Mouse (Mus musculus) liver, embryonic 16.5 days (tissue): ENCODE results near the gene Dcdc2a. TPM values are rescaled to one million over a fixed set of nuclear protein-coding genes. Genes with fewer than 3 reads are reported as not detected.
A peak's percentile ranks its signal among the peaks of the same experiment; 100 is the strongest.

Source experiments
- ATAC-seq: fragments of 200-750 bp; cut with Nextera tagmentation; 2 replicates; pipeline ENCODE4 v1.8.0; 2017; ENCODE audit warnings: low read depth, mild to moderate bottlenecking, moderate number of reproducible peaks, moderate library complexity
- H3K27ac ChIP-seq: fragments of 300-500 bp; sonication (generic); 2 replicates; pipeline ENCODE4 v1.5.1; 2014; ENCODE audit warnings: mild to moderate bottlenecking, low read length
- H3K27me3 ChIP-seq: fragments of 300-500 bp; sonication (generic); 2 replicates; pipeline ENCODE4 v1.6.1; 2014; ENCODE audit warnings: low read depth, low read length, mixed read lengths; ENCODE audit not compliant: control insufficient read depth, insufficient read depth
- H3K36me3 ChIP-seq: fragments of 300-500 bp; sonication (generic); 2 replicates; pipeline ENCODE4 v1.6.1; 2014; ENCODE audit warnings: mild to moderate bottlenecking; ENCODE audit not compliant: control insufficient read depth, insufficient read depth
- H3K4me1 ChIP-seq: fragments of 300-500 bp; sonication (generic); 2 replicates; pipeline ENCODE4 v1.6.1; 2014; ENCODE audit warnings: low read depth, low read length, mixed read lengths; ENCODE audit not compliant: control insufficient read depth
- H3K4me2 ChIP-seq: fragments of 300-500 bp; sonication (generic); 2 replicates; pipeline ENCODE4 v1.6.1; 2014; ENCODE audit warnings: low read depth, low read length, mixed read lengths
- H3K4me3 ChIP-seq: fragments of 300-500 bp; sonication (generic); 2 replicates; pipeline ENCODE4 v1.5.1; 2014; ENCODE audit warnings: low read depth, mild to moderate bottlenecking, low read length
- H3K9ac ChIP-seq: fragments of 300-500 bp; sonication (generic); 2 replicates; pipeline ENCODE4 v1.6.1; 2014; ENCODE audit warnings: low read depth, low read length
- H3K9me3 ChIP-seq: fragments of 300-500 bp; sonication (generic); replicated peaks from 2 replicates; pipeline ENCODE4 v1.6.1; 2016; ENCODE audit warnings: low read length; ENCODE audit not compliant: control insufficient read depth
- WGBS: fragments of 180-500 bp; shearing (Covaris S2); extraction: QIAGEN DNeasy Blood & Tissue Kit; methylation state at CpG from one replicate; pipeline ENCODE4 v1.1.7; 2014; ENCODE audit not compliant: insufficient replicate concordance; 5-methylcytosine and 5-hydroxymethylcytosine counted together
- polyA plus RNA-seq: library from polyadenylated mRNA; unstranded; fragments of >200 nt; fragmentation: Nextera tagmentation; extraction: Ambion mirVana; gene quantifications from 2 replicates; pipeline ENCODE4 v1.2.1, GENCODE M21; 2015

Gene Dcdc2a
- polyA plus RNA-seq, 1 experiment from 2014 or later: 0.51 TPM

DNA sequence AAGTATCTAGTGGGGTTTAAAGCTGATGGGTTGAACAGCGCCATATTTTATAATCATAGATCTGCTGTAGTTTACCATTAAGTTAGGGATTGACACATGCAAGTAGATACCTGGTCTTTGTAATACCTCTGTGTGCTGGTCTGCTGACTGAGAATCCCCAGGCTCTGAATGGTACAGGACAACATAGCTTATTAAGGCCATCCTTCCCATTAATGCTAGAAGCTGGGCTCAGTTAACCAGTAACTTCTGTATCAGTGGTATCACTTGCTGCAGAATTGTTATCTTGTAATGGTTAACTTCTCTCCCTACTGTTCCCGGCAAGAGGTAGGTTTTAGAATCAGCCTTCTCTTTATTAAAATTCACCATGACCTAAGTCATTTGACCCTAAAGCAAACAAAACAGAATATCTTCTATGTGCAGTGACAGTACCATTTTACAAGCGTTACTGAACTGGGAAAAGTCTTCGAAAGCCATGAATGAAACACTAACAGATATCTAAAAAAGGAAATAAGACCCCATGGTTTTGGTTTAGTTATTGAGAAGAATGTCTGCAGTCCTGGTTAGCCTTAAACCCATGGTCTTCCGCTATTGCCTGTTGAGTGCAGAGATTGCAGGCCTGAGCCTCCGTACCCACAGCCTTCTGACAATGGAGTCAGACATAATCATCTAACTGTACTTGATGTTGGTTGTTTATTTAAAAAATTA, 29.2 kb upstream of the Dcdc2a start:
- no peak overlapping the region for H3K4me3 ChIP-seq
- H3K4me2 ChIP-seq: no peak overlapping the region; the same call in 1 of the 2 replicates
- peaks cover 3% of the 10 kb centered on the region; the same call in 1 of the 2 replicates for H3K4me1 ChIP-seq
- no peaks in the 10 kb centered on the region for H3K27me3 ChIP-seq
- no peak for ATAC-seq
- no peak overlapping the region for H3K9ac ChIP-seq
- H3K27ac ChIP-seq: no peak overlapping the region
- no peaks in the 10 kb centered on the region for H3K9me3 ChIP-seq
- H3K36me3 ChIP-seq: no peaks in the 10 kb centered on the region
- 66% methylated on average over 6 of the region's 6 CpGs for WGBS

DNA sequence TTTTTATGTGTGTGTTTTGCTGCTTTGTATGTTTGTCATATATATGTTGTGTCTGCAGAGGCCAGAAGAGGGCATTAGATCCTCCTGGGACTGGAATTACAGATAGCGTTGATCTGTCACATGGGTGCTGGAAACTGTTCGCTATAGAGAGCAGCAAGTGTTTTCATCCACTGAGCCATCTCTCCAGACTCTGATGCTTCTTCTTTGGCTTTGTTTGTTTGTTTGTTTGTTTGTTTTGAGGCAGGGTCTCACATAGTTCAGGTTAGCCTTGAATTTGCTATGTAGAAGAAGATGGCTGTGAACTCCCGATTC, 28.7 kb upstream of the Dcdc2a start:
- H3K9me3 ChIP-seq: no peaks in the 10 kb centered on the region
- ATAC-seq: no peak
- no peak overlapping the region for H3K9ac ChIP-seq
- H3K27ac ChIP-seq: no peak overlapping the region
- H3K4me2 ChIP-seq: no peak overlapping the region
- 73% methylated on average over 3 of the region's 3 CpGs for WGBS
- H3K36me3 ChIP-seq: no peaks in the 10 kb centered on the region
- H3K27me3 ChIP-seq: no peaks in the 10 kb centered on the region
- peaks cover 3% of the 10 kb centered on the region; the same call in 1 of the 2 replicates for H3K4me1 ChIP-seq
- H3K4me3 ChIP-seq: no peak overlapping the region

DNA sequence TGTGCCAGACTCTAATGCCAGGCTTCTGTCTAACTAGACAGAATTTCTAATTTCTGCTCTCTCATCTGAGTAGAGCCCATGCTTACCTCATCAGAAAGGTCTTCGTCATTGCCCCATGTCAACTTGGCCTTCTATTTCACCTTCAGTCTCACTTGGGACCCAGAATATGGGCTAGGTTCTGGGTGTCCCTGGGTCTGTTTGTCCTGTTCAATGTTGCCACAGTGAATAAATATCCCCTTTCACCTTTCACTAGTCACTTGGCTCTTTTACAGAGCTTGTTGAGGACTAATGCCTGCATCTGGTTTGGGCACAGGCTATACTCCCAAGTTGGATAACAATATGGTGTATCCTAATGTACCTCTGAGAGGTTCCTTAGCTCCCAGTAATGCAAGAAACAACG, 16.3 kb upstream of the Dcdc2a start:
- WGBS: 43% methylated on average over 2 of the region's 2 CpGs
- H3K4me3 ChIP-seq: no peak overlapping the region
- H3K4me1 ChIP-seq: no peaks in the 10 kb centered on the region
- no peak for ATAC-seq
- no peak overlapping the region for H3K27ac ChIP-seq
- H3K27me3 ChIP-seq: no peaks in the 10 kb centered on the region
- H3K9ac ChIP-seq: no peak overlapping the region
- H3K9me3 ChIP-seq: no peaks in the 10 kb centered on the region
- H3K36me3 ChIP-seq: no peaks in the 10 kb centered on the region
- no peak overlapping the region for H3K4me2 ChIP-seq

DNA sequence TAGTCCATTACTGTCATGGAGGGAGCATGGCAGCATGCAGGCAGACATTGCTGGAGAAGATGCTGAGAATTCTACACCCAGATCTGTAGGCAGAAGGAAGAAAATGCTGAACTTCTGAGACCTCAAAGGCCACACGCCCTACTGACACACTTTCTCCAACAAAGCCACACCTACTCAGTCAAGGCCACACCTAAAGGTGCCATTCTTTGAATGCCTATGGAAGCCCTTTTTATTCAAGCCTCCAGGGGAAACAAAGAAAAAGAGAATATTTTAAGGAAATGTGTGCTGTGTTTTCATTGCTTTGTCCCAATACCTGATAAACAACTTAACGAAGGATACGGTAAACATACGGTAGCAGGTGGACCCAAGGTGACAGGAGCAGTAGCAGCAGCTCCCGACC, 3.1 kb upstream of the Dcdc2a start:
- Histone ChIP-seq H3K4me3 (no peak overlapping the region), H3K27ac (no peak overlapping the region), H3K4me2 (no peak overlapping the region), H3K4me1 (no peaks in the 10 kb centered on the region), H3K9ac (no peak overlapping the region), H3K9me3 (no peaks in the 10 kb centered on the region), H3K36me3 (no peaks in the 10 kb centered on the region), H3K27me3 (peaks cover 31% of the 10 kb centered on the region)
- 70% methylated on average over 5 of the region's 5 CpGs for WGBS
- no peak for ATAC-seq

DNA sequence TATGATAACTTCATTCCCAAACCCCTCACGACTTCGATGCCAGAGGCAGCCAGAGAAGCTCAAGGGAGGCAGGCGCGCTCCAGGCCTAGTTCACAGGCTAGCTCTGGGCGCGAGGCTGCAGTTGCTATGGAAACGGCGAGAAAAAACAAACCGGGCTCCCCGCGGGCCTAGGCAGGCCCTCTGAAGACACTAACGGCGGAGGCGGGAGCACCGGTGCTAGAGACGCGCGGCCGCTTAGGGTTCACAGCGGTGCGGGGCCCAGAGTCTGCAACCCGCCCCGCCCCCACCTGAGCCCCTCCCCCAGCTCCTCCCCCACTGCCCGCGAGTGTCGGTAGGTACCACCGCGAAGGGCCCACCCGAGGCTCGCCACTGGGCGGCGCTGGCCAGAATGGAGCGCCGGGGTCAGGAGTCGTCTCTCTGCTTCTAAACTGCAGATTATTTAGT, 671 bp upstream of the Dcdc2a start:
- Histone ChIP-seq H3K4me2 (peak overlapping the region; percentile 52), H3K4me1 (no peaks in the 10 kb centered on the region), H3K9me3 (no peaks in the 10 kb centered on the region), H3K27me3 (peaks cover 31% of the 10 kb centered on the region), H3K27ac (no peak overlapping the region), H3K4me3 (peak overlapping the region; percentile 49), H3K9ac (no peak overlapping the region), H3K36me3 (no peaks in the 10 kb centered on the region)
- WGBS: under 1% methylated on average over 35 of the region's 35 CpGs
- ATAC-seq: peak; percentile 65

DNA sequence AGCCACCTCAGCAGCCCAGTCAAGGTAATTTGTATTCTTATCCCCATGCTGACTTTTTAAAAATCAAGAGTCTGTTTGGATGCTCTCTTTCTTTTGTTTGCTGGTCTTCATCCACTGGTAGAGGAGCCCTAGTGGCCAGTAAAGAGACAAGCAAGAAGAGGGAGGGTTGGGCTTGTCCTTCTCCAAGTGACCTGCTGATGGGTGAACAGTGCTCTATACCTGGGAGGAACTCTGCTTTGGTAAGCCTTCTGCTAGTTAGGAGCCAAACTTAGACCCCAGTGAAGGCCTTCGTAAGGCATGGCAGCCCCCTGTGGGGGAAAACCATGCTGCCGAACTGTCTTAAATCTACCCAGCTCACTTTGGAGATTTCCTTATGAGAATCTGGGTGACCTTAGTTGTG, 10.9 kb downstream of the Dcdc2a start:
- no peak overlapping the region for H3K4me2 ChIP-seq
- no peak for ATAC-seq
- WGBS: 79% methylated on average over 2 of the region's 2 CpGs

DNA sequence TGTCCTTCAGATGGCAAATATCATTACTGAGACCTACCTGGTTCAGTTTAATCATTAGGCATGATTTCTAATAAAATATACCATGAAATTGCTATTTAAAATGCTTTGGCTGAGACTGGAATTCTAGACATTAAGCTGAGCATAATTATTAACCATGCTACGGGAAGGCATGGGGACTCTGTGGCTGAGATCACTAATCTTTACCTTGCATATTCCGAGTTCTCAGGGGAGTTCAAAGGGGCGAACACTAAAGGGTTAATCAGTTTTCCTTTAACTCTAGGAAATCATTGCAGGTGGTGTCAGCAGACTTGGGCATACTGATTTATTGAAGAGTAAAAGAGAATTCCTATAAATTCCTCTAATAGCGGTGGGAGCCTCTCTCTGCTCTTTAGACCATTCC, 11.4 kb downstream of the Dcdc2a start:
- no peaks in the 10 kb centered on the region; the same call in 1 of the 2 replicates for H3K9me3 ChIP-seq
- no peak for ATAC-seq
- no peak overlapping the region for H3K4me3 ChIP-seq
- H3K4me1 ChIP-seq: no peaks in the 10 kb centered on the region
- no peak overlapping the region for H3K27ac ChIP-seq
- H3K27me3 ChIP-seq: no peaks in the 10 kb centered on the region
- 56% methylated on average over 4 of the region's 4 CpGs for WGBS
- no peak overlapping the region for H3K9ac ChIP-seq
- no peaks in the 10 kb centered on the region for H3K36me3 ChIP-seq
- no peak overlapping the region for H3K4me2 ChIP-seq

More for the DNA sequence above, 10.9 kb downstream of the Dcdc2a start:
- no peak overlapping the region for H3K4me3 ChIP-seq
- H3K9ac ChIP-seq: no peak overlapping the region
- no peaks in the 10 kb centered on the region for H3K36me3 ChIP-seq
- no peaks in the 10 kb centered on the region for H3K27me3 ChIP-seq
- H3K27ac ChIP-seq: no peak overlapping the region
- H3K9me3 ChIP-seq: no peaks in the 10 kb centered on the region; the same call in 1 of the 2 replicates
- H3K4me1 ChIP-seq: no peaks in the 10 kb centered on the region

DNA sequence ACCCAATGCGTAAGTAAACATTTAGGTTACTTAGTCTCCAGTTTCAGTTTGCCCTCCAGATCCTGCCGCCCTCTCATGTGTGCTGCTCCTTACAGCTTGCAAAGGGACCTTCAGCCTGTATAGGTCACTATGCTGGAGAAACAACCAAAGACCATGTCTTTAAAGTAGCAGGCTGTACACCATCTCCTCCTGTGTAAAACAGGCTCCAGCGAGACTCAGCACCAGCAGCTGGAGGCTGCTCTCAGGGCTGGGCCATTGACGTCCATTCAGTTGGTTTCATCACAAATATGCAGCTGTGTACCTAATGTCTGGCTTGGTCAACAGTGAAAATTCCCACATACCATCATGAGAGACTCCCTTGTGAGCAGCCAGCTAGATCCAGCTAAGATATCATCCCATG, 14.0 kb downstream of the Dcdc2a start:
- Histone ChIP-seq H3K9me3 (no peaks in the 10 kb centered on the region; the same call in 1 of the 2 replicates), H3K4me3 (no peak overlapping the region), H3K36me3 (no peaks in the 10 kb centered on the region), H3K4me1 (no peaks in the 10 kb centered on the region), H3K4me2 (no peak overlapping the region), H3K27me3 (no peaks in the 10 kb centered on the region), H3K9ac (no peak overlapping the region), H3K27ac (no peak overlapping the region)
- no peak for ATAC-seq
- 63% methylated on average over 4 of the region's 4 CpGs for WGBS

DNA sequence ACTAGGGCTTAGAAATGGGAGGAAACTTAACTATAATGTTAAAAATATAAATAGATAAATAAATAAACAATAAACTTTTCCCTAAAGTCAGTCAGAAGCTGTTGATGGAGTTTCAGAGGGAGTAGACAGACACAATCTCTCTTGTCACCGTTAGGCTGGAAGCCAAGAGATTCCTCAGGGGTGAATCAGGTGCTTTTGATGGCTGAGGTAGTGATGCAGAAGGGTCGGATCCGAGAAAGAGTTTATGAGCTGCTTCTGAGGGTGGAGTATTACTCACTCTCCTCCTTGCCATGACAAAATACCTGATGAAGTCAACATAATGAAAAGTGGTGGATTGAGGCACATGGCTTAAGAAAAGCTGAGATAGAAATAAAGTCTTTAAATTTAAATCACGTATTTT, 15.0 kb downstream of the Dcdc2a start:
- WGBS: 56% methylated on average over 4 of the region's 4 CpGs
- H3K36me3 ChIP-seq: no peaks in the 10 kb centered on the region
- no peak for ATAC-seq
- no peaks in the 10 kb centered on the region; the same call in 1 of the 2 replicates for H3K9me3 ChIP-seq
- H3K27ac ChIP-seq: no peak overlapping the region
- no peak overlapping the region for H3K4me2 ChIP-seq
- H3K27me3 ChIP-seq: no peaks in the 10 kb centered on the region
- H3K4me3 ChIP-seq: no peak overlapping the region
- H3K9ac ChIP-seq: no peak overlapping the region
- H3K4me1 ChIP-seq: no peaks in the 10 kb centered on the region
